Mouse (Mus musculus) midbrain, embryonic 13.5 days (tissue): ENCODE measurements around the gene Chrm4. TPM values are rescaled to one million over a fixed set of nuclear protein-coding genes. Genes with fewer than 3 reads are reported as not detected.

Experiments
- ATAC-seq: fragments of 200-750 bp; cut with Nextera tagmentation; 2 replicates; pipeline ENCODE4 v1.8.0; 2017; ENCODE audit warnings: mild to moderate bottlenecking, moderate TSS enrichment, moderate library complexity
- H3K27ac ChIP-seq: fragments of 300-500 bp; sonication (generic); 2 replicates; pipeline ENCODE4 v1.5.1; 2015; ENCODE audit warnings: inconsistent platforms, mild to moderate bottlenecking, moderate library complexity
- H3K27me3 ChIP-seq: fragments of 300-500 bp; sonication (generic); 2 replicates; pipeline ENCODE4 v1.6.1; 2015; ENCODE audit warnings: mild to moderate bottlenecking, inconsistent platforms
- H3K36me3 ChIP-seq: fragments of 300-500 bp; sonication (generic); 2 replicates; pipeline ENCODE4 v1.6.1; 2015; ENCODE audit warnings: mild to moderate bottlenecking, inconsistent platforms
- H3K4me1 ChIP-seq: fragments of 300-500 bp; sonication (generic); replicated peaks from 2 replicates; pipeline ENCODE4 v1.6.1; 2015; ENCODE audit warnings: inconsistent platforms
- H3K4me2 ChIP-seq: fragments of 300-500 bp; sonication (generic); replicated peaks from 2 replicates; pipeline ENCODE4 v1.6.1; 2015; ENCODE audit warnings: moderate library complexity, mild to moderate bottlenecking, inconsistent platforms
- H3K4me3 ChIP-seq: fragments of 300-500 bp; sonication (generic); replicated peaks from 2 replicates; pipeline ENCODE4 v1.5.1; 2015; ENCODE audit warnings: mild to moderate bottlenecking, inconsistent platforms
- H3K9ac ChIP-seq: fragments of 300-500 bp; sonication (generic); replicated peaks from 2 replicates; pipeline ENCODE4 v1.6.1; 2015; ENCODE audit warnings: mild to moderate bottlenecking, inconsistent platforms
- H3K9me3 ChIP-seq: fragments of 300-500 bp; sonication (generic); 2 replicates; pipeline ENCODE4 v1.6.1; 2016; ENCODE audit warnings: mild to moderate bottlenecking, inconsistent platforms
- WGBS: fragments of 180-500 bp; shearing (Covaris S2); methylation state at CpG from one replicate; pipeline ENCODE4 v1.1.7; 2015; 5-methylcytosine and 5-hydroxymethylcytosine counted together
- polyA plus RNA-seq: library from polyadenylated mRNA; unstranded; fragments of >200 nt; fragmentation: Nextera tagmentation; extraction: Ambion mirVana; gene quantifications from 2 replicates; pipeline ENCODE4 v1.2.1, GENCODE M21; 2015

Chrm4 gene
- polyA plus RNA-seq, 1 experiment from 2014 or later: 0.54 TPM

DNA sequence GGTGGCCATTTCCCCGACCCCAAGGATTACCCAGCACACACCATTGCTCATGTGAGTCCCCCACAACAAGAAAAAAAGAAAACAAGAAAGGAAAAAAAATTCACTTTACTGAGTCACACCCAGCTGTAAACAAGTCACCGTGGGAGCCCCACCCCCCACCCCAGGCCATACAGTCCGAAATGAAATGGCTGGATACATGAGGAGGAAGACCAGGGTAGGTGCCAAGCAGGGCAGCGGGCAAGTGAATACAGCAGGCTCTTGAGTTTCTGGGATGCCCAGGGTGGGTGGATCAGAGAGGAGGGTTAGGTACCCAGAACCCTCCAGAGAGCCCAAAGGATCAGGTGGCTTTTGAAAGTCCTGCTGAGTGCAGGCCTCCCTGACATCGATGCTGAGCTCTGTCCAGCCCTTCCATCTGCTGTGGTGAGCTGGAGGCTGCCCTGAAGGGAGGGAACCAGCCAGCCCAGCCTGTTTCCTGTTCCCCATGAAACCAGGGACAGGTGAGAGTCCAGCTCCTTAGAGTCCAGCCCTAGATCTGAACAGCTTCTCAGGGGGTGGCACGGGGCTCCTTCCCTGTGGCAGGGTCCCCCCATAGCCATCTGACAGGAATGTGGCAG, 5.8 kb downstream of the Chrm4 start:
- ATAC-seq: no peak
- H3K27me3 ChIP-seq: 0 out of 2 replicates have a peak, but pooled peaks cover 5% of the 10 kb centered on the region
- H3K27ac ChIP-seq: peak overlapping the region; percentile 40; the same call in 1 of the 2 replicates
- H3K36me3 ChIP-seq: peaks cover 35% of the 10 kb centered on the region
- no peak overlapping the region for H3K4me3 ChIP-seq
- H3K4me2 ChIP-seq: no peak overlapping the region
- no peaks in the 10 kb centered on the region for H3K9me3 ChIP-seq
- H3K9ac ChIP-seq: no peak overlapping the region
- H3K4me1 ChIP-seq: peaks cover 52% of the 10 kb centered on the region
- WGBS: 8% methylated on average over 6 of the region's 6 CpGs

GRCm38 (mm10) chr2:91933471-91933870, 6.4 kb downstream of the Chrm4 start:
- Histone ChIP-seq H3K9ac (no peak overlapping the region), H3K27me3 (0 out of 2 replicates have a peak, but pooled peaks cover 4% of the 10 kb centered on the region), H3K4me1 (peaks cover 52% of the 10 kb centered on the region), H3K4me3 (no peak overlapping the region), H3K4me2 (no peak overlapping the region), H3K9me3 (no peaks in the 10 kb centered on the region), H3K36me3 (peaks cover 41% of the 10 kb centered on the region), H3K27ac (peak overlapping the region; percentile 40; the same call in 1 of the 2 replicates)
- 26% methylated on average over 9 of the region's 9 CpGs for WGBS
- no peak for ATAC-seq

DNA sequence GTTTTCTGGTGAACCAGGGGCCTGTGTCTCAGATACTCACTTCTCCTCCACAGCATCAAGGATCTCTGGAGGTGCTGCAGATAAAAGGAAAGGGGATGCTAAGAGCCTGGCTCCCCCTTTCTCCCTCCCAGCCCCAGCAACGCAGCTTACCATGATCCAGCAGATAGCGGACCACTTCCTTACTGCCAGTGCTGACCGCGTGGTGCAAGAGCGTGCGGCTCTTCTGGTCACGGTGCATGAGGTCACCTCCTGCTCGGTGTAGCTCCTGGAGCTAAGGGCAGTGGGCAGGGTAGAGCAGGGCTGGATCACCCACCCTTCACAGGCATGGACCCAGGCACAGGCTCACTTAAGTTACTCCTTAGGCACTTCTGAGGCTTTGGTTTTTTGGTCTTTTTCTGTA, 7.0 kb downstream of the Chrm4 start:
- Histone ChIP-seq H3K4me1 (peaks cover 49% of the 10 kb centered on the region), H3K4me3 (no peak overlapping the region), H3K9me3 (no peaks in the 10 kb centered on the region), H3K27me3 (0 out of 2 replicates have a peak, but pooled peaks cover 2% of the 10 kb centered on the region), H3K9ac (no peak overlapping the region), H3K36me3 (peaks cover 46% of the 10 kb centered on the region), H3K4me2 (no peak overlapping the region), H3K27ac (peak overlapping the region; percentile 40; the same call in 1 of the 2 replicates)
- 73% methylated on average over 8 of the region's 8 CpGs for whole genome bisulfite sequencing
- no peak for ATAC-seq

GRCm38 (mm10) chr2:91934826-91935525, 7.9 kb downstream of the Chrm4 start:
- Histone ChIP-seq H3K9me3 (no peaks in the 10 kb centered on the region), H3K4me2 (no peak overlapping the region), H3K4me1 (peaks cover 39% of the 10 kb centered on the region), H3K9ac (no peak overlapping the region), H3K27ac (no peak overlapping the region), H3K4me3 (no peak overlapping the region), H3K27me3 (0 out of 2 replicates have a peak, but pooled peaks cover 2% of the 10 kb centered on the region), H3K36me3 (peaks cover 56% of the 10 kb centered on the region)
- 91% methylated on average over 9 of the region's 9 CpGs for WGBS
- no peak for ATAC-seq

DNA sequence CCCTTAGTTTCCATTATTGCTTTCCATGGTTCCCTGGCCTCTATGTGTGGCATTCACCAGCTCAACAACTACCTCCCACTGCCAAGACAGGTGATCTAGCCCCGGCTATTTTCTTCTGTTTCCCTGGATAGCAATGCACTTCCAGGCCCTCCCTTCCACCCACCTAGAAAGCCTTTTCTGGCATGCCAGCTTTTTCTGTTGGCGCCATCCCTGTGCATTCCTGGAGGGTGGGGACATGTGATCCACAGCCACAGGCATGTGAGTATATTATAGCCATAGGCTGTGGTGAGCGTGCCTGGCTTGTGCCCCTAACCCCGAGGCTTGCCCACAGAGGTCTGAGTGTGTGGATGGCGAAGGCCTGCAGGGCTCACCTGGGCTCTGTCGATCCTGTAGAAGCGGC, 9.1 kb downstream of the Chrm4 start:
- H3K36me3 ChIP-seq: peaks cover 65% of the 10 kb centered on the region

GRCm38 (mm10) chr2:91939303-91939935, 12.4 kb downstream of the Chrm4 start:
- Histone ChIP-seq H3K4me3 (no peak overlapping the region), H3K27ac (no peak overlapping the region), H3K36me3 (peaks cover 64% of the 10 kb centered on the region), H3K4me2 (no peak overlapping the region), H3K9me3 (no peaks in the 10 kb centered on the region), H3K27me3 (no peaks in the 10 kb centered on the region), H3K9ac (no peak overlapping the region), H3K4me1 (peaks cover 5% of the 10 kb centered on the region)
- ATAC-seq: no peak
- 85% methylated on average over 15 of the region's 15 CpGs for WGBS

More for the DNA sequence above, 9.1 kb downstream of the Chrm4 start:
- Histone ChIP-seq H3K4me2 (no peak overlapping the region), H3K9ac (no peak overlapping the region), H3K27me3 (0 out of 2 replicates have a peak, but pooled peaks cover 2% of the 10 kb centered on the region), H3K27ac (no peak overlapping the region), H3K9me3 (no peaks in the 10 kb centered on the region), H3K4me3 (no peak overlapping the region), H3K4me1 (peaks cover 29% of the 10 kb centered on the region)
- no peak for ATAC-seq
- 94% methylated on average over 7 of the region's 7 CpGs for WGBS

- peaks cover 36% of the 10 kb centered on the region for H3K36me3 ChIP-seq
- peaks cover 20% of the 10 kb centered on the region for H3K4me1 ChIP-seq
- H3K27ac ChIP-seq: no peak overlapping the region
- H3K4me2 ChIP-seq: no peak overlapping the region
- no peaks in the 10 kb centered on the region for H3K9me3 ChIP-seq
- H3K4me3 ChIP-seq: no peak overlapping the region
- no peaks in the 10 kb centered on the region for H3K27me3 ChIP-seq
- ATAC-seq: no peak
- no peak overlapping the region for H3K9ac ChIP-seq
- 77% methylated on average over 6 of the region's 6 CpGs for WGBS
These were observed 15.3 kb downstream of the Chrm4 start for GRCm38 (mm10) chr2:91942356-91942755.

DNA sequence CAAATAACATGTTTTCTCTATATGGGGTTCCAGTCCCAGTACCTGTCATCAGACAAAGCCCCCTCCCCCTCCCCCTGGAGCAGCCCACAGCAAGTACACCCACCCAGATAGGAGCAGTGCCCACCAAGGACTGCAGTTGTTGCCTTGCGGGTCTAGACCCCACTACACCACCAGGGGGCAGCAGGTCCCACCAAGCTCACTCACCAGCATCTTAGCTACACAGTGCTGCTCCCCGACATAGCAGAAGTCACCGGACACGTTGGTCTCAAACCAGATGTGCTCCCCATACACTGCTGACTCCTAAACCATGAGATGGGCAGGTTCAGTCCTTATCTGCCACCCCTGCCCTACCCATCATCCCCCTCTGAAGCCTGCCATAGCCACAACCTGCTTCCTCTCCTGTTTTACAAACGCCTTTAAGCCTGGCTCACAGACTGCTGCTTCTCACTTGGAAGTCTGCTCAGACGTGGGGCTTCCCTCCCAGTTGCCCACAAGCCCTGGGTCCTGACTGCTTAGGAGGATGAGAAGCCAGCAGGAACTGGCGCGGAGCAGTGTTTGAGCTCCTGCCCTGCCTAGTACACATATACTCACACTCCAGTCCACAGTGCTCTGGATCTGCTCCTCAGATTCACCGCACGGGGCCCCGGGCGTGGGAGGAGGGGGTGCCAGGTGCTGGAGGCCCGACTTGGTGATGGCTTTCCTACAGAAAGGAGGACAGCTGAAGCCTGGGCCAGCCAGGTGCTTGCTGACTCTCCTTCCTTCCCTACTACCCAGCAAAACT, 17.3 kb downstream of the Chrm4 start:
- Histone ChIP-seq H3K9ac (0 out of 2 replicates have a peak overlapping the region, but pooled peaks have one; percentile 3), H3K9me3 (no peaks in the 10 kb centered on the region), H3K4me2 (no peak overlapping the region), H3K27me3 (no peaks in the 10 kb centered on the region), H3K4me3 (no peak overlapping the region), H3K27ac (no peak overlapping the region), H3K4me1 (peaks cover 38% of the 10 kb centered on the region), H3K36me3 (peaks cover 15% of the 10 kb centered on the region)
- peak; percentile 76 for ATAC-seq
- WGBS: 51% methylated on average over 13 of the region's 13 CpGs

- 80% methylated on average over 18 of the region's 18 CpGs for WGBS
- Histone ChIP-seq H3K27ac (no peak within 1 kb of the TSS), H3K9me3 (no peaks in the 10 kb centered on the region), H3K4me1 (peaks cover 49% of the 10 kb centered on the region), H3K4me2 (no peak within 1 kb of the TSS), H3K27me3 (no peaks in the 10 kb centered on the region), H3K4me3 (no peak within 1 kb of the TSS), H3K36me3 (peaks cover 4% of the 10 kb centered on the region; the same call in 1 of the 2 replicates), H3K9ac (0 out of 2 replicates have a peak within 1 kb of the TSS, but pooled peaks have one; percentile 3)
- no peak for ATAC-seq
These were observed 18.4 kb downstream of the Chrm4 start, which contains the start of gene Gm9821 for GRCm38 (mm10) chr2:91945483-91945882. TSS of gene Gm9821 (plus strand) at chr2:91945703.

DNA sequence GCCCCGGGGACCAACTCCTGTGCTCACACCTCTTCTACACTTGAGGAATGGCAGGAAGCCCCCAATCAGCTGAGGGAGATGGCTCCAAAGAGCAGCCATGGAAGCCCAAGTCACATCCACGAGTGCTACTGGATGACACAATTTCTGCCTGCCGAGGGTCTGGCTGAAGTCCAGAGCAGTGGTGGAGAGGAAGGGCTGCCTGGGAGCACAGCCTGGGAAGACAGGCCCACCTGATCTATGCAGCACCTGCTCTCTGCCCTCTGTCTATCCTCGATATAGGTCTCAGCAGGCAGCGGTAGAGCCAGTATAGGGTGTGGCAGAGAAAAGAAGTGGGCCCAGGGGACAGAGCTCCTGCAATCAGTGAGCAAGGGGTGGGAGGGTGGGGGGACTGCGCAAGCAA, 19.8 kb downstream of the Chrm4 start:
- H3K9ac ChIP-seq: no peak overlapping the region
- no peak for ATAC-seq

GRCm38 (mm10) chr2:91947397-91948150, 20.5 kb downstream of the Chrm4 start:
- Histone ChIP-seq H3K4me3 (no peak overlapping the region), H3K9ac (0 out of 2 replicates have a peak overlapping the region, but pooled peaks have one; percentile 12), H3K27me3 (no peaks in the 10 kb centered on the region), H3K27ac (peak overlapping the region; percentile 57), H3K36me3 (no peaks in the 10 kb centered on the region), H3K9me3 (no peaks in the 10 kb centered on the region), H3K4me1 (peaks cover 53% of the 10 kb centered on the region), H3K4me2 (no peak overlapping the region)
- WGBS: 50% methylated on average over 11 of the region's 11 CpGs
- 0 out of 2 replicates have a peak, but pooled peaks have one; percentile 5 for ATAC-seq

More for the DNA sequence above, 19.8 kb downstream of the Chrm4 start:
- H3K9me3 ChIP-seq: no peaks in the 10 kb centered on the region
- peaks cover 53% of the 10 kb centered on the region for H3K4me1 ChIP-seq
- no peak overlapping the region for H3K4me3 ChIP-seq
- H3K4me2 ChIP-seq: no peak overlapping the region
- no peaks in the 10 kb centered on the region for H3K36me3 ChIP-seq
- H3K27ac ChIP-seq: no peak overlapping the region
- WGBS: 62% methylated on average over 6 of the region's 6 CpGs
- H3K27me3 ChIP-seq: no peaks in the 10 kb centered on the region
